Mouse (Mus musculus): Measurements from ENCODE around the gene Akr1b7.

Gene Akr1b7

GRCm38 (mm10) chr6:34441556-34442257 lies 29.6 kb downstream of the Akr1b7 start:
- DNase-seq: no peak

DNA sequence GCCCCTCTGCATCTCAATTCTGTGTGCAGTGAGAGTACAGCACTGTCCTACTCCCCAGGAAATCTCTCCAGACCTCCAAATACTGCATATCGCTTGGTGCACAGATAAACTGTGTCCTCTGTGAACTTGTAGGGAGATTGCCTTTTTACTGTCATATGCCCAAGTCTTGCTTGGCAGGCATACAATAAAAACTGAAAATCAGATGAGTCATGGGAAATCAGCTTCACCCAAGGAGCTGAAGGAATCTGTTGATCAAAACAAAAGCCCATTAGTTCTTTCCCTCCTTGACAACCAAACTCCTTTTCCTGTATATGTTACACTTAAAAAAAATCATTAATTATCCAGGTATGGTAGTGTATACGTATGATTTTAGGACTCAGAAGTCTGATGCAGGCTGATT lies 31.7 kb downstream of the Akr1b7 start:
- no peak for DNase-seq

DNA sequence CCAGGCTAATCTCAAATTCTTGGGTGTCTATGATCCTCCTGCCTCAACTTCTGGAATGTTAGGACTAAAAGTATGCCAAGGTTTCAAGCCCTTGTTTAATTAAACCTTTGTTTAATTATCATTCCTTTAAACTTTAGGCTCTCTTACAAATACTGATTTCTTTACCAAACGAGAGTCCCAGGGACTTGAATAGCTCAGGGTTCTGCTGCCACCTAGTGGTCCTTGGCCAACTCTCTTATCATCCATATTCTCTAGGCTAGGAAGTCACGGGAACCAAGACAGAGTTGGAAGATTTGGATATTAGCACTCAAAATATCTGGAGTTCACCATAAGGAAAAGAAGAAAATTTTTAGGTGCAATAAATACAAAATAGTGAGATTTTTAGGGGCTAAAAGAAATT lies 35.8 kb downstream of the Akr1b7 start:
- DNase-seq: peak; percentile 23

- no peak for DNase-seq
Measured at GRCm38 (mm10) chr6:34448696-34449095, 36.6 kb downstream of the Akr1b7 start.

DNA sequence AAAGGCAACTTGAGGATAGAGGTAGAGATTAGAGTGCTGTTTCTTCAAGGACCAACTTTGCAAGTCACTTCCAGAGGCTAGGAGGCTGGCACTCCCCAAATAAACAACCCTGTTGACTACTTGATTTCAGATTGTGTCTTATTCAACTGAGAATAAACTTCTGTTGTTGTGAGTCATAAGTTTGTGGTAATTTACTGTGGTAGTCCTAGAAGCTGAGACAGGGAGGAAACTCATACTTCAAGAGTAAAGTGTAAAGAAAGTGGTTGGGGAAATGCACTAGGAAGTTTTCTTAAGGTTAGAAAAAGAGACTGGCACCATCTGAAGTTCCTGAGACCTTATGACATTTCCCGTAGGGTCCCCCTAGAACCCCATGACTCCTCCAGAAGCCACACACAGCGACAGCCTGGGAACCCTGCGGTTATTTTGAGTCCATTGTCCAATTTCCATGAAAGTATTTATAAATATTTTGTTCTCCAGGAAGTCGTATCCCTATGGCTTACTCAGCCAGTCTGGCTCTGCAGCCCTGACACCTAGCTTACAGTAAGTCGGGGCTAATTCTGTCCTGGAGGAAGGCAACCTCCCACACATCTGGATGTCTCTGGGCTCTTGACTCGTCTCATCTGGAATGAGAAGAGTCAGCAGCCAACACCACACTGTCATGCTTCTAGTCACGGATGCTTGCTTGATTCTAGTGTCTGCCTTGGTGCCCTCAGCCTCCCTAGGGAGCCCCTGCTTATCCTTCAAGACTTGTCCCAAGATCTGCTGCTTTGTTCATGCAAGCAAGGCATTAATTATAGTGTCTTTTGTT lies 41.0 kb downstream of the Akr1b7 start:
- no peak for DNase-seq

DNA sequence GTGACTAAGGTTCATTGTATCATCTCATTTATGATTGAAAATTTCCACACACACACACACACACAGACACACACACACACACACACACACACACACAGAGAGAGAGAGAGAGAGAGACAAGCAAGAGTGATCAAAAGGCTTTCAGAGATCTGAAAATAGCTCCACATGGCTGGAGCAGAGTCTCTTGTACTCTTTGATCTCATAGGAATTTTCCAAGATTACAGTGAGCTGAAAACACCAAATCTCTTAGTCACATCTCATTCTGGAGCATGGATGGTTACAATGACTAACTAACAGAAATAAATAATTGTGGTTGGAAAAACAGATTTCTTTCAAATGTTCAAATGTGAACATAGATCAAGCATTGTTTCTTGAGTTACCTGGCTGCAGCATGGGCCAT lies 47.3 kb downstream of the Akr1b7 start:
- no peak for DNase-seq

DNA sequence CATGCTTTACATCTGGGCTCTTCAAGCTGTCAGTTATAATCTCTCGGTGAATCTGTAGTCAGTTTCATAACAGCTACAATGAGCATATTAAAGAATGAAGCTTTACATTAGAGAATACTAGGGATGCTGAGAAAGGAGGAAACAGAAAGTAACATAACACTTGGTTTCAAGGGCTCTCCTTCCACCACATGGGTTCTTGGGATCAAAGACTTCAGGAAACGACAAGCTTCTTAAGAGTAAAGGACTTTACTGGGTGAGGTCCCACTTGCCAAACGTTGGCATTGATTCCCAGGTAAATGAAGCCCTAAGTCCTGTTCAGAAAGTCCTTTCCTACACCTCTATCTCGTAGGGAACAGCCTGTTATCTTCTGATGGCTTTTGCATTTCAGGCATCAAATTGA lies 48.5 kb downstream of the Akr1b7 start:
- no peak for DNase-seq

DNA sequence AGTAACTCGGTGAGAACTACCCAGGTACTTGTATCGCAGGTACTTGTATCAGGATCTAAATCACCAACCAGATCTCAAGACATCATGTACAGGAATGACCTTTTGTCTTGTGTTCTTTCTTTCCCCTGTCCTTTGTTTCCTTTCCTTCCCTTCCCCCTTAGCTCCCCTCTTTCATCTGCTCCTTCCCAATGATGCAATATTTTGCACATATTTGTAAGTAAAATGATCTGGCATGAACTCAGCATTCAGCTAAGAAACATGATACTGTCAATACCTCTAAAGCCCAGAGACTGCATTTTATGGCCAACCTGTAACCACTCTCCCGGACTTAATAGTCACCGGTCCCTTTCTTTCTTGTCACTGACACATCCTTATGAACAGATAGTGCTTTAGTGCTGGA lies 51.4 kb downstream of the Akr1b7 start:
- DNase-seq: no peak

DNA sequence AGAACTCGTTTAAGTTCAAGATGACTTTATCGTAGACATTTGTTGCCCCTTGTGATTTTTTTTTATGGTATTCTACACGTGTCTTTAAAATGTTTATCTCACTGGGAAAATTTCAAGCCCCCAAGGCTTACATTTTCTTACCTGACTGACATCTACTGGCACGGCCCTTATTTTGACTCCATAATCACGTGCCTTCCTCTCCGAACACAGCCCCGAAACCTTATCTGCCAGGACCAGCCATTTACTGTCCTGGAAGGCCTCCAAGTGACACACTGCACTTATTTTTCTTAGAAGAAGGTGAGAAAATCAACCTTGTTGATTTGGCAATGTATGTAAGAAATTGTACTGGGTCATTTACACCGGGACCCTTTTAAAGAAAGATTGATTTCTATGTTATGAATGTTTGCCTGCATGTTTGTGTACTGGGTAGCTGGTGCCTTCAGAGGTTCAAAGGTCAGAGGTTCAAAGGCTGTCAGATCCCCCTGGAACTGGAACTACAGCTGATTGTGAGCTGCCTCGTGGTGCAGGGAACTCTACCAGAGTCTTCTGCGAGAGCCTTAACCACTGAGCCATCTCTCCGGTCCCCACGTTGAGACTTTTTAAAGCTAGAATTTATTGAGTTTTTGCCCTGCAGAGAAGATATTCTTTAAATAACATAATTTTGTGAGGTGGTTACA lies 59.4 kb downstream of the Akr1b7 start:
- DNase-seq: no peak

Data from cerebellum, adult 9-11 months (tissue).